Mouse (Mus musculus) kidney, postnatal 4 days (tissue): ENCODE data around the gene Slc5a1.

Experiments used
- DNase-seq, 2 experiments: peaks; one replicate each; pipeline ENCODE4 v3.0.0; 2021; ENCODE audit warnings: mixed read lengths in 2 of 2

Gene Slc5a1

GRCm38 (mm10) chr5:33104025-33104481, at the start of gene Slc5a1:
Gene Slc5a1, plus strand, starts transcription at chr5:33104219.
- peak; percentile 33 to 59 for DNase-seq

GRCm38 (mm10) chr5:33056126-33056765, 47.8 kb upstream of the Slc5a1 start:
- peak in 1 of 2 experiments; percentile 45 for DNase-seq

GRCm38 (mm10) chr5:33070071-33070470, 33.9 kb upstream of the Slc5a1 start:
- DNase-seq, result no peak

GRCm38 (mm10) chr5:33076490-33077191, 27.4 kb upstream of the Slc5a1 start:
- DNase-seq, result no peak

- no peak for DNase-seq
Measured at GRCm38 (mm10) chr5:33082896-33083295, 21.1 kb upstream of the Slc5a1 start.

- DNase-seq, result no peak
Measured at GRCm38 (mm10) chr5:33084599-33084998, 19.4 kb upstream of the Slc5a1 start.

GRCm38 (mm10) chr5:33091342-33091741, 12.7 kb upstream of the Slc5a1 start:
- no peak for DNase-seq

- DNase-seq, result no peak
Measured at GRCm38 (mm10) chr5:33095315-33095714, 8.7 kb upstream of the Slc5a1 start.

GRCm38 (mm10) chr5:33102369-33103055, 1.5 kb upstream of the Slc5a1 start:
- no peak for DNase-seq

- peak in 1 of 2 experiments; percentile 20 for DNase-seq
Measured at GRCm38 (mm10) chr5:33104876-33105275, 857 bp downstream of the Slc5a1 start.

- DNase-seq, result no peak
Measured at GRCm38 (mm10) chr5:33105660-33106059, 1.6 kb downstream of the Slc5a1 start.

- DNase-seq, result no peak
Measured at GRCm38 (mm10) chr5:33107056-33107455, 3.0 kb downstream of the Slc5a1 start.

- DNase-seq, result no peak
Measured at GRCm38 (mm10) chr5:33107778-33108405, 3.9 kb downstream of the Slc5a1 start.

GRCm38 (mm10) chr5:33121871-33122315, 17.9 kb downstream of the Slc5a1 start:
- DNase-seq, result peak; percentile 18 to 33

GRCm38 (mm10) chr5:33123658-33124057, 19.6 kb downstream of the Slc5a1 start:
- DNase-seq, result no peak

GRCm38 (mm10) chr5:33125318-33125717, 21.3 kb downstream of the Slc5a1 start:
- DNase-seq, result no peak

GRCm38 (mm10) chr5:33134132-33134531, 30.1 kb downstream of the Slc5a1 start:
- no peak for DNase-seq

GRCm38 (mm10) chr5:33135611-33136010, 31.6 kb downstream of the Slc5a1 start:
- no peak for DNase-seq

GRCm38 (mm10) chr5:33142790-33143455, 38.9 kb downstream of the Slc5a1 start:
- DNase-seq, result peak; percentile 51 to 67

GRCm38 (mm10) chr5:33144025-33144424, 40.0 kb downstream of the Slc5a1 start:
- DNase-seq, result peak; percentile 29 to 53

- no peak for DNase-seq
Measured at GRCm38 (mm10) chr5:33146837-33147236, 42.8 kb downstream of the Slc5a1 start.

GRCm38 (mm10) chr5:33147691-33148090, 43.7 kb downstream of the Slc5a1 start:
- no peak for DNase-seq

- DNase-seq, result no peak
Measured at GRCm38 (mm10) chr5:33193567-33193966, 89.5 kb downstream of the Slc5a1 start.
